Mouse (Mus musculus): ENCODE results near the gene Shroom4. TPM values are rescaled to one million over a fixed set of nuclear protein-coding genes. Genes with fewer than 3 reads are reported as not detected.

The Shroom4 gene
- polyA plus RNA-seq, 1 experiment from 2014 or later = 5.4 TPM

DNA sequence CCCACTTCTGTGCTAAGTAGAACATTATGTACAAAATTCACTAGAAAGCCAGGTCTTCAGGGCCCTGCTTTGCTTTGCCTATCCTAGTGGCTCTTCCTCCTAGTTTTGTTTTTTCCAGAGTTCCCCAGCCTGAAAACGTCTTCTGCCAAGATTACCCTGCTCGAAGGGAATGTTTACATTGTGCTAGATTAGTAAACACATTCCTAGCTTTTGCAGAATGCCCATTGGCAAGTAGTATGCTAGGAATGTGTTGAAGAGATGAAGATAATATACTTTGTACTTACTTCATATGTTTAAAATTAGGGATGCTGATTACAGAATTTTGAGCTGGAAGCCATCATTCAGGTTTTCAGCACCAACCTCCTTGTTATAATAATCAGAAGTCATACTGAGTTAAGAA is 118.8 kb downstream of the Shroom4 start:
- Histone ChIP-seq H3K36me3 (replicated peaks) (no peaks in the 10 kb centered on the region), H3K27ac (no peak overlapping the region), H3K9me3 (no peaks in the 10 kb centered on the region), H3K4me1 (no peaks in the 10 kb centered on the region), H3K4me3 (no peak overlapping the region), H3K27me3 (ENCODE audit: poor library complexity, severe bottlenecking) (no peaks in the 10 kb centered on the region)
- DNase-seq (ENCODE audit: extremely low spot score, low spot score) = no peak
- 66% methylated on average over 2 of the region's 2 CpGs for WGBS

GRCm38 (mm10) chrX:6522935-6523334 is 123.3 kb downstream of the Shroom4 start:
- no peak overlapping the region for H3K27ac ChIP-seq
- H3K4me1 ChIP-seq = no peaks in the 10 kb centered on the region
- no peaks in the 10 kb centered on the region for H3K9me3 ChIP-seq
- H3K36me3 ChIP-seq (replicated peaks) = no peaks in the 10 kb centered on the region
- WGBS = 75% methylated on average over 2 of the region's 2 CpGs
- DNase-seq (ENCODE audit: extremely low spot score, low spot score) = no peak
- no peak overlapping the region for H3K4me3 ChIP-seq
- H3K27me3 ChIP-seq (ENCODE audit: poor library complexity, severe bottlenecking) = no peaks in the 10 kb centered on the region

DNA sequence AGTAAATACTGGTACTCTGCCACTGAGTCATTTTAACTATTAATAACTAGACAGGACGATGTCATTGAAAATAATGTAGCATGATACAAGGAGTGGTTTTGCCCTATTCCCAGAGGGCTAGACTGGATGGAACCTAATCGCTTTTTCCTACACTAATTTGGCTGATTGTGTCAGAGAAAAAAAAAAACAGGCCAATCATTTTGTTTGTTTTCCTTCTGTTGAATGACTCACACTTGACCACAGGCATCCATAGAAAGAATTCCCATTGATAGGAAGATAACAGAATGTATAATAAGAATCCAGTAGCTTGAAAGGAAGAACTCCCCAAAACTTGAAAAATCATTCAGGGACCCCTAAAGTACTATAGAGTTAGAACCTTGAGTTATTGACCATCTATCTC is 137.0 kb downstream of the Shroom4 start:
- WGBS = 81% methylated on average over 2 of the region's 2 CpGs
- Histone ChIP-seq H3K4me1 (no peaks in the 10 kb centered on the region), H3K4me3 (no peak overlapping the region), H3K9me3 (no peaks in the 10 kb centered on the region), H3K27ac (no peak overlapping the region), H3K27me3 (ENCODE audit: poor library complexity, severe bottlenecking) (no peaks in the 10 kb centered on the region), H3K36me3 (replicated peaks) (no peaks in the 10 kb centered on the region)
- no peak for DNase-seq (ENCODE audit: extremely low spot score, low spot score)

GRCm38 (mm10) chrX:6537689-6538088 is 138.0 kb downstream of the Shroom4 start:
- 89% methylated on average over 2 of the region's 2 CpGs for WGBS

GRCm38 (mm10) chrX:6565066-6565465 is 165.4 kb downstream of the Shroom4 start:
- H3K4me1 ChIP-seq = no peaks in the 10 kb centered on the region
- 81% methylated on average over 1 of the region's 1 CpGs for WGBS
- no peaks in the 10 kb centered on the region for H3K9me3 ChIP-seq
- DNase-seq (ENCODE audit: extremely low spot score, low spot score) = no peak
- no peaks in the 10 kb centered on the region for H3K36me3 ChIP-seq (replicated peaks)
- no peak overlapping the region for H3K27ac ChIP-seq
- no peaks in the 10 kb centered on the region for H3K27me3 ChIP-seq (ENCODE audit: poor library complexity, severe bottlenecking)
- H3K4me3 ChIP-seq = no peak overlapping the region

More at GRCm38 (mm10) chrX:6537689-6538088, 138.0 kb downstream of the Shroom4 start:
- Histone ChIP-seq H3K4me1 (no peaks in the 10 kb centered on the region), H3K27ac (no peak overlapping the region), H3K9me3 (no peaks in the 10 kb centered on the region), H3K4me3 (no peak overlapping the region), H3K36me3 (replicated peaks) (no peaks in the 10 kb centered on the region), H3K27me3 (ENCODE audit: poor library complexity, severe bottlenecking) (no peaks in the 10 kb centered on the region)
- DNase-seq (ENCODE audit: extremely low spot score, low spot score) = no peak

GRCm38 (mm10) chrX:6574511-6574910 is 174.9 kb downstream of the Shroom4 start:
- no peaks in the 10 kb centered on the region for H3K27me3 ChIP-seq (ENCODE audit: poor library complexity, severe bottlenecking)
- DNase-seq (ENCODE audit: extremely low spot score, low spot score) = no peak
- 78% methylated on average over 1 of the region's 1 CpGs for WGBS
- H3K9me3 ChIP-seq = no peaks in the 10 kb centered on the region
- H3K4me1 ChIP-seq = no peaks in the 10 kb centered on the region
- no peak overlapping the region for H3K27ac ChIP-seq
- no peaks in the 10 kb centered on the region for H3K36me3 ChIP-seq (replicated peaks)
- H3K4me3 ChIP-seq = no peak overlapping the region

DNA sequence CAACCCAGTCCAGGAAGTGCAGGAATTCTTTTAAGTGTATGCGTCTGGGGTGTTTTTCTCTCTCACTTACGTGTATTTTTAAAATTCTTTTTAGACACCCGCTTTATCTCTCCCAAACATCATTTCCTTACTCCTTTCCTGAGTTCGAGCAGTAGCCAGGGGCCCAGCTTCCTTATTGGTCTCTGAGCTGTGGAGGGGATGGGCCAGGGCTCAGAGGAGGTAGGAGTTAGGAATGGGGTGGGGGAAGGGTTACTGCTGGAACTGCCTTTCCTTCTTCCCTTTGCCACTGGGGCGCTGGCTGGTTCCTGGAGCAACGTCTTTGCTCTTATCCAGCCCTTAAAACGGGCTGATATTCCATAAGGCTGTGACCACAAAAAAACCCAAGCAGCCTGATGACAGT is 177.3 kb downstream of the Shroom4 start:
- Histone ChIP-seq H3K27ac (no peak overlapping the region), H3K4me3 (no peak overlapping the region), H3K36me3 (replicated peaks) (no peaks in the 10 kb centered on the region), H3K4me1 (no peaks in the 10 kb centered on the region), H3K27me3 (ENCODE audit: poor library complexity, severe bottlenecking) (no peaks in the 10 kb centered on the region), H3K9me3 (no peaks in the 10 kb centered on the region)
- WGBS = 46% methylated on average over 7 of the region's 7 CpGs
- no peak for DNase-seq (ENCODE audit: extremely low spot score, low spot score)

DNA sequence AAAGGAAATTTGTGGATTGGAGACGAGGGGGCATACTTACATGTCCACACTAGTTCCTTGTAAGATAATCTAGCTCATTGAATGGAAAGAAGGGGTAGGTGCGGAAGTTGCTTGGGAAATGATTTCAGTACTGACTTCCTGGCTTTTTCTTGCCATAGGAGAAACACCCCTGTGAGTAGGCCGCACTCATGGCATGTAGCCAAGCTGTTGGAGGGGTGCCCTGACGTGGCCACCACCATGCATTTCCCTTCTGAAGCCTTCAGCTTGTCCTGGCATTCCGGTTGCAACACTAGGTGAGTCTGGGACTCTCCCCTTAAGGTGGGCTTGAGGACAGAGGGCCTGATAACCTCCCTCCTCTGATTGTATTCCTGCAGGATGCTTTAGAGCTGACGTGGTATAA is 181.0 kb downstream of the Shroom4 start:
- Histone ChIP-seq H3K27ac (no peak overlapping the region), H3K36me3 (replicated peaks) (peaks cover 26% of the 10 kb centered on the region), H3K9me3 (no peaks in the 10 kb centered on the region), H3K4me3 (no peak overlapping the region), H3K27me3 (ENCODE audit: poor library complexity, severe bottlenecking) (no peaks in the 10 kb centered on the region), H3K4me1 (no peaks in the 10 kb centered on the region)
- no peak for DNase-seq (ENCODE audit: extremely low spot score, low spot score)
- WGBS = 88% methylated on average over 6 of the region's 6 CpGs

- peaks cover 26% of the 10 kb centered on the region for H3K36me3 ChIP-seq (replicated peaks)
- no peak for DNase-seq (ENCODE audit: extremely low spot score, low spot score)
- H3K9me3 ChIP-seq = no peaks in the 10 kb centered on the region
- no peaks in the 10 kb centered on the region for H3K4me1 ChIP-seq
- WGBS = 85% methylated on average over 1 of the region's 1 CpGs
- H3K27ac ChIP-seq = no peak overlapping the region
- H3K27me3 ChIP-seq (ENCODE audit: poor library complexity, severe bottlenecking) = no peaks in the 10 kb centered on the region
- H3K4me3 ChIP-seq = no peak overlapping the region
These were observed 181.5 kb downstream of the Shroom4 start for GRCm38 (mm10) chrX:6581181-6581580.

GRCm38 (mm10) chrX:6582646-6583045 is 183.0 kb downstream of the Shroom4 start:
- no peaks in the 10 kb centered on the region for H3K9me3 ChIP-seq
- no peak overlapping the region for H3K4me3 ChIP-seq
- H3K4me1 ChIP-seq = no peaks in the 10 kb centered on the region
- H3K27ac ChIP-seq = no peak overlapping the region
- no peaks in the 10 kb centered on the region for H3K27me3 ChIP-seq (ENCODE audit: poor library complexity, severe bottlenecking)
- no peak for DNase-seq (ENCODE audit: extremely low spot score, low spot score)
- peaks cover 26% of the 10 kb centered on the region for H3K36me3 ChIP-seq (replicated peaks)
- WGBS = 94% methylated on average over 2 of the region's 2 CpGs

DNA sequence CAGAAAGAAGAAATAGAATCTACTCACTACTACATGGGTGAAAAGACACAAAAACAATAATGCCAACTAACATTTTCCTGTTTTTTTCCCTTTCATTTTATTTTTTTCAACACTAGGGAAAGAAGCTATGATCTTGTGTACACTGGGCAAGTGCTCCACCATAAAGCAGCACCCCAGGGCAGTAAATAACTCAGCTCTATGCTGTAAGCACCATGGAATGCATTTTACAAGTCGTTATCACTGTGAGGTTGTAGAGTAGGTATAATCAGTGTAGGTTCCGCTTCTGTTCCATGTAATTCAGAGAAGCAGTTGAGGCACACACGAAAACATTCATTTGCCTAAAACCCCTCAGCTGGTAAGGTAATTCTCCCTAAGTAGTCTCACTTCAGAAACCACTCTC is 194.5 kb downstream of the Shroom4 start:
- no peak for DNase-seq (ENCODE audit: extremely low spot score, low spot score)
- no peak overlapping the region for H3K27ac ChIP-seq

DNA sequence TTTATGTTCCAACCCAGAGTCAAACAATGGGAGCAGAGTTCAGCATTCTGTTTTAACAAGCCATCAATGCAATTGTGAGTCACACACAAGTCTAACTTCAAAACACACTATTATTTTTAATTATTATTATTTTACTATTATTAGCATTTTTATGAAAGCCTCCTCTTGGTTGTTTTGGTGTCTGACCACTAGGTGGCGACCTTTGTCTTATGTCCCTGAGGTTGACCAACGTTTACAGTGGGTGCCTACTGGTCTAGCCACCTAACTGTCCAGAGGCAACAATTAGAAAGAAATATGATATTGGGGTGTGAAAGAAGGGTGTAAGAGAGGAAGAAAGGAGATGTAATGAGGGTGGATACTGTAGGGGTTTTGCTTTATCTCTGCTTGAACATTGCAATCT is 254.4 kb downstream of the Shroom4 start:
- no peaks in the 10 kb centered on the region for H3K4me1 ChIP-seq
- DNase-seq (ENCODE audit: extremely low spot score, low spot score) = no peak
- H3K4me3 ChIP-seq = no peak overlapping the region
- no peaks in the 10 kb centered on the region for H3K9me3 ChIP-seq
- no peaks in the 10 kb centered on the region for H3K27me3 ChIP-seq (ENCODE audit: poor library complexity, severe bottlenecking)
- H3K27ac ChIP-seq = no peak overlapping the region
- no peaks in the 10 kb centered on the region for H3K36me3 ChIP-seq (replicated peaks)
- WGBS = 6% methylated on average over 2 of the region's 2 CpGs

More for the DNA sequence above, 194.5 kb downstream of the Shroom4 start:
- Histone ChIP-seq H3K4me3 (no peak overlapping the region), H3K36me3 (replicated peaks) (no peaks in the 10 kb centered on the region), H3K27me3 (ENCODE audit: poor library complexity, severe bottlenecking) (no peaks in the 10 kb centered on the region), H3K9me3 (no peaks in the 10 kb centered on the region), H3K4me1 (no peaks in the 10 kb centered on the region)
- WGBS = 91% methylated on average over 3 of the region's 3 CpGs

DNA sequence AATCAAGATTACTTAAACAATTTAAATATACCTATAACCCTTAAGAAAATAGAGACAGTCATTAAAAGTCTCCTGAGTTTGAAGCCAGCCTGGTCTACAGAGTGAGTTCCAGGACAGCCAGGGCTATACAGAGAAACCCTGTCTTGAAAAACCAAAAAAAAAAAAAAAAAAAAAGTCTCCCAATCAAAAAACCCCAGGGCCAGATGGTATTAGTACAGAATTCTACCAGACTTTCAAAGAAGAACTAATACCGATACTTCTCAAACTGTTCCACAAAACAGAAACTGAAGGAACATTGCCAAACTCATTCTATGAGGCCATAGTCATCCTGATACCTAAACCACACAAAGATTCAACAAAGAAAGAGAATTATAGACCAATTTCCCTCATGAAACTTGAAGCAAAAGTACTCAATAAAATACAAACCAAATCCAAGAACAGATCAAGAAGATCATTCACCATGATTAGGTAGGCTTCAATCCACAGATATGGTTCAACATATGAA is 259.2 kb downstream of the Shroom4 start:
- DNase-seq (ENCODE audit: extremely low spot score, low spot score) = no peak
- no peak overlapping the region for H3K4me3 ChIP-seq
- 93% methylated on average over 1 of the region's 1 CpGs for WGBS
- no peaks in the 10 kb centered on the region for H3K4me1 ChIP-seq
- no peaks in the 10 kb centered on the region for H3K36me3 ChIP-seq (replicated peaks)
- H3K9me3 ChIP-seq = no peaks in the 10 kb centered on the region
- no peak overlapping the region for H3K27ac ChIP-seq
- no peaks in the 10 kb centered on the region for H3K27me3 ChIP-seq (ENCODE audit: poor library complexity, severe bottlenecking)
